Mouse (Mus musculus): ENCODE data around the gene Pecr.
"Not testable (repeated sequence)": the region's sequence is repeated elsewhere in the genome, so short reads cannot be mapped to it uniquely, and the experiment has no call there.

Pecr gene

GRCm38 (mm10) chr1:72237007-72237775, 46.9 kb downstream of the Pecr start:
- DNase-seq (ENCODE audit: low read depth, low spot score), result peak; percentile 79

DNA sequence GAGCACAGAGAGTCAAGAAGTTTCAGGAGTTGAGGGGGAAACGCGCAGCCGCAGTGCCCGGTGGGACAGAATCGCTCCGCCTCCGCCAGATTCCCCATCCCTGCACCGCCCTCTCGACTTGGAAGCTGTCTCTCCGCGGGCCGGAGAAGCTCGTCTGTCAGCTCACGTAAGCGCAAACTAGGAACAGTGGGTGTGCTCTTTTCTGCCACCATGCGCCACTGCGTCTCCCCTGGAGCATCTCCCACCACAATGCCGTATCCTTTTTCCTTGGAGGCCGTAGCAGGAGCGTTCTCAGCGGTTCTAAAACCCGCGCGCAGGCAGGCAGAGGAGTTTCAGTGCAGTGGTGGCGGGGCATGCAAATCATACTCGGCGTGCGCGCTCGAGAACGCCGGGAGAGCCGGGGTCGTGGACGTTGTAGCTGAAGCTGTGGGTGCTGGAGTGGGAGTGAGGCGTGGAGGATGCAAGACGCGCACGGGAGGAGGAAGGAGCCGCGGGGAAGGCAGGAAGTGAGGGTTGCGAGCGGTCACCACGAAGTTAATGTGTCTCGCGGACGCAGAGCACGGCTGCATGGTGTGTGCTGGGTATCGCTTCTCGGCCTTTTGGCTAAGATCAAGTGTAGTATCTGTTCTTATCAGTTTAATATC, 47.6 kb downstream of the Pecr start:
- peak; percentile 77 for DNase-seq (ENCODE audit: low read depth, low spot score)

GRCm38 (mm10) chr1:72232592-72232991, 51.5 kb downstream of the Pecr start:
- not testable (repeated sequence) for DNase-seq (ENCODE audit: low read depth, low spot score)

DNA sequence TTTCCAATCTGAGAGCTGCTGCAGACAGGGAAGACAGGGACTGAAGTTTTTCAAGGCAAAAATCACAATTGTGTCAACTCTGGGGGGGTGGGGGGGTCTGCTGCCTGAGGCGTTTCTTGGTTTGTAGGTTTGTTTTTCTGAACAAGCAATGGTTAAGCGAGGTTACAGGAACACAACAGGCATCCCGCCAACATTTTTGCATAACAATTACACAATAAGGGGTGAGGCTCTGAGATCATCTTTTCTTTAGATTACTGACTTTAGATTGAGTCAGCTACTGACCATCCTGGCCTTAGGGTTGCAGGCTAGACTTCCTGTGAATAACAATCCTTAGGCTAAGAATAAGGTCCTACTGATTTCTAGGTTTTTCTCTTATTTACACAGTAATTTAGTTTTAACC, 55.1 kb downstream of the Pecr start:
- peak; percentile 80 for DNase-seq (ENCODE audit: low read depth, low spot score)

DNA sequence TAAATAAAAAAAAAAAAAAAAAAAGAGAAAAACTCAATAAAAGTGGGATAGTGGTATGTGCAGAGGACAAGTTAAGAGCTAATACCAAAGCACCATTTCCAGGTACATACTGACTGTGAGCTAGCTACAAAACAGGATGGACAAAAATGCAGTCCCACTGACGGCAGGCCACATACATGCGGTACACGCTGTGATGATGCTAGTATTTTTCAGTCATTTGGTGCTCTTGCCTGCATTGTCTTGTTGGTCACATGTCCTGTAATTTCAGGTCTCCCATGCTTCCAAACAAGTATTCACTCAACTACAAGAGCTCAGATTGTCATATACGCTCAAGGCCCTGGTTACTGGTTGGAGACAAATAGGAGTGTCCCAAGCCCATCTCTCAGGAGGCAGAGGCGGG, 56.6 kb downstream of the Pecr start:
- peak; percentile 62 for DNase-seq (ENCODE audit: low read depth, low spot score)

DNA sequence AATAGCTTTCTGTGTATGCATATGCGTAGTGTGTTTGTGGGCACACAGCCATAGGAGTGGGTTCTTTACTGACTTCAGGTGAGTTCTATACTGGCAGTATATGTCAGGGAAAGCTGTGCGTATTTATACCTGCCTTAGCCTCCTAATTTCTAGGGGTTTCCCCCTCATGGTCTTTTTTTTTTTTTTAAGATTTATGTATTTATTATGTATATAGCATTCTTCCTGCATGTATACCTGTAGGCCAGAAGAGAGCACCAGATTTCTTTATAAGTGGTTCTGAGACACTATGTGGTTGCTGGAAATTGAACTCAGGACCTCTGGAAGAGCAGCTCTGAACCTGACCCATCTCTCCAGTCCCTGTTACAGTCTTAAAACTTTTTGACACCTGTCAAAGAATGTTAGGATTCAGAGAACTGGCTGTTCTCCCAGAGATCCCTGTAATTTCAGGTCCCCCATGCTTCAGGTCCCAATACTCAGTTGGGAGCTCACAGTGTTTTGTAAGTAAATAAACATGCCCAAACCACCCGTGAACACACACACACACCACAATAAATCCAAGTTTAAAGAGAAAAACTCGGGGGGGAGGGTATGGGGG, 57.1 kb downstream of the Pecr start:
- DNase-seq (ENCODE audit: low read depth, low spot score), result peak; percentile 84

GRCm38 (mm10) chr1:72226172-72226886, 57.8 kb downstream of the Pecr start:
- peak; percentile 98 for DNase-seq (ENCODE audit: low read depth, low spot score)

- peak; percentile 81 for DNase-seq (ENCODE audit: low read depth, low spot score)
These were observed 58.4 kb downstream of the Pecr start for GRCm38 (mm10) chr1:72225720-72226171.

DNA sequence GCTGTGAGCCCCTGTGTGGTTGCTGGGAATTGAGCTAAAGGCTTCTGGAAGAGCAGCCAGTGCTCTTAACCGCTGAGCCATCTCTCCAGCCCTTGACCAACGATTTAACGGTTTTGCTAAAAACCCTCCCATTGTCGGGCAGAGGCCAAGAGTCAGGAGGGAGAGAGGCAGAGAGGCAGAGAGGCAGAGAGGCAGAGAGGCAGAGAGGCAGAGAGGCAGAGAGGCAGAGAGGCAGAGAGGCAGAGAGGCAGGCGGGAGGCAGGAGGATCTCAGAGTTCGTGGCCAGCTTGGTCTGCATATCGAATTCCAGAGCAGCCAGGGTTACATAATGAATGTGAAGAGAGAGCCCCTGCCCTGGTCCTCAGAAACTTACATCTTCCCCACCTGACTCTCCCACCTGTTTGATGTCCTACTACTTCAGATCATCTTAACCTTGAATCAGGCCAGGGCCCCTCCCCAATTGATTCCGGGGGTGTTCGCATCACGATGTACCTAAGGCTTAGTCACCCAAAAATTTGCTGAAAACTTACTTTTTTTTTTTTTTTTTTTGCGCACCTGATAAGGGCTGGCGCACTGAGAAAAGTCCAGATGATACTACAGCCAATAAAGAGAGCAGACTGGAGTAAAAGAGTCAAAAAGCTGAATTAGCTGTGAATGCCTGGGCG, 58.9 kb downstream of the Pecr start:
- DNase-seq (ENCODE audit: low read depth, low spot score), result no peak

DNA sequence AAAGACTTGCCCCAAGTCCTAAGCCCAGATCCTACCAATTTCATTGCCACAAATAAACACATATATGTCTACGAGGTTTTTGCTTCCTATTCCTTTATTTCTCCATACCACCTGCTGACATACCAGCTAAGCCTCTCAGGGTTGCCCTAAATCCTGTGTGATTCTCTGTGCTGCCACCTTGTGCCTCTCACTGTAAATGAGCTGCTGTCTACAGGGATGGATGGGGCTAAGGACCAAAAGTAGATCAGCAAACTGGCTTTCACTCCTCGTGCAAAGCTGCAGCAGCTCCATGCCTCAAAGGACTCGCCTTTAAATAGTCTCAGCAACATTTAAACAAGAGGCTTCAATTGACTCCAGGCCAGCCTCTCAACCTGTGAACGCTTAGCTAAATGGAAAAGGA, 64.1 kb downstream of the Pecr start:
- peak; percentile 67 for DNase-seq (ENCODE audit: low read depth, low spot score)

DNA sequence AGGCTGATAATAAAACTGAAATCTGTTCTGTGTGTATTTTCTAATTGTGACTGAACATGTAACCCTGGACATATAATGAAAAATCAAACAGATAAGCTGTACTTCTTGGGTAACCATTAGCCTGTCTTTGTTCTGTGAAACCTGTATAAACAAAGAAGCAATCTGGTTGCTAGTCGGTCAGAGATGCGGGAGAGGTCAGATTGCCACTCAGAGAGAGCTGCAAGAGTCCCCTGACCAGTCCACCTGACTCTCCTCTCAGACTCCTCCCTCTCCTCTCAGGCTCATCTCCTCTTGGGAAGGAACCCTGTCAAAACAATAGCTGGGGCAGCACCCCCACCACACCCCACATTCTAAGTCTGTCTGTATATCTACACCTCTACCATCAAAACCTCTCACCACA, 65.0 kb downstream of the Pecr start:
- DNase-seq (ENCODE audit: low read depth, low spot score), result no peak

DNA sequence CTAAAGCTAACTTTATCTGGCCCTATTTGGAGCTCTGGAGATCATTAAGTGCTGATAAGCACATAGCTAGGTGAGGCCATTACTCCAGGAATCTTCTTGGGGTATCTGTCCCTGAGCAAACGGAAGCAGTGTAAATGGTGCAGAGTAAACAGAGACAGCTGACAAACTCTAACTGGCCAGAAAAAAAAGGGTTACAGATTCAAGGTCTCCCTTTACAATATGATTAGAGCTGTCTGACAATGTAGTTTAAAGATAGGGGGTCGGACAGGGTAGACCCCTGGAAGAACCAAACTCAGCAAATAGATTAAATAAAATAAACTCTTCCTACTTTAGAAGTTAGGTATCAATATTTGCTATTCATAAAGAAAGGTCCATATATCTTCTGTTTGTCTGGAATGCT, 65.5 kb downstream of the Pecr start:
- no peak for DNase-seq (ENCODE audit: low read depth, low spot score)

- DNase-seq (ENCODE audit: low read depth, low spot score), result no peak
These were observed 67.4 kb downstream of the Pecr start for GRCm38 (mm10) chr1:72216761-72217160.

DNA sequence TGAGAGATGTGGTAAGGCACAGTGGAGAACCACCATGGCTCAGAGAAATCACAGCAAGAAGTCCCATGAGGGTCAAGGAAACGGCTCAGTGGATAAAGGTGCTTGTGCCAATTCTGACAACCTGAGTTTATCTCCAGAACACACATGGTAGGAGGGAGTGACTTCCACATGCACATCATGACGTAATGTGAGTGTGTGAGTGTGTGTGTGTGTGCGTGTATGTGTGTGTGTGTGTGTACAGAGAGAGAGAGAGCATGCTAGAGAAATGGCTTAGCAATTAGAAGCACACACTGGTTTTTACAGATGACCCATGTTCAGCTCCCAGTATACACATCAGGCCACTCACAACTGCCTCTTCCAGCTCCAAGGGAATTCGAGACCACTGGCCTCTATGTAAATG, 68.9 kb downstream of the Pecr start:
- no peak for DNase-seq (ENCODE audit: low read depth, low spot score)

- no peak for DNase-seq (ENCODE audit: low read depth, low spot score)
These were observed 69.6 kb downstream of the Pecr start for GRCm38 (mm10) chr1:72214470-72214961.

GRCm38 (mm10) chr1:72213954-72214353, 70.2 kb downstream of the Pecr start:
- no peak for DNase-seq (ENCODE audit: low read depth, low spot score)

DNA sequence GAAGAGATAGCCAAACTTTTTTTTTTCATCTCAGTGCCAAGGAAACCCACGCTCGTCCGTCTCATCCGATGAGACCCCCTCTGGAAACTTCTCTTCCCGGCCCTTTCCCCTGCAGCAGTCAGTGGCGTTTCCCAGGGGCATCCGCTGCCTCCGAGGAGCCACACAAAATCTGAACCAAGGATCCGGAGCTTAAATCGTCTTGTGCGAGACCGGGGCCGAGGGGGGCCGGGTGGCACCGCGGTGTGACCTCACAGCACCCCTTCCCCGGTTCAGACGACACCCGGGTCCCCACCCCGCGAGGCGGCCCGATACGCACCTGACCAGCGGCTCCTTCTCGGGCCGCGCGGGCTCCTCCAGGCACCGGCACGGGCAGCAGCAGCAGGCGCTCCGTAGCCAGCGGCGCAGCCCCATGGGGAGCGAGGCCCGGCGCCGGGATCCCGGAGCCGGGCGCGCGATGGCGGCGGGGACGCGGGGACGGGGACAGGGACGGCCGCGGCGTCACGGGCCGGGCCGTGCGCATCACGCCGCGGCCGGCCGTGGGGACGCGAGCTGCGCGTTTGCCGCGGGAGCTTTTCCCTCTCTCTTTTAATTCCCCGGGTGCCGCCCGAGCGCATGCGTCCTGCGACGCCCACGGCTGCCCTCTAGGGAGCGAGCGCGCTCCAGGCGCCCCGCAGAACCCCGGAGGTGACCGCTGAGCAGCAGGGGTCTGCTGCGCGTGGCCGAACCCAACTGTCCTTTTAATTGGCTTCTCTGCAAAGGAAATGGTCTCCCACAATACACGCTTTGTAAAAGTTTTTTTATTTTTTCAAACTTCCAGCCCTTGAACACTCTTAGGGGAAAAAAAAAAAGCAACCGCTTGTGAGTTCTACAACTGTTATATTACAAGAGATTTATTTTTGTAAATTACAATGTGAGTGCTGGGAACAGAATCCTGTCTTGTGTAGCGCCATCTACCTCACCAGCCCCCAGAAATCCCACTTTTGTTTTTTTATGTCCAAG, 72.1 kb downstream of the Pecr start, which contains the start of gene Mreg:
Gene Mreg, minus strand, starts transcription at position 607 of the 999 bp plus-strand sequence.
- DNase-seq (ENCODE audit: low read depth, low spot score), result peak; percentile 46

DNA sequence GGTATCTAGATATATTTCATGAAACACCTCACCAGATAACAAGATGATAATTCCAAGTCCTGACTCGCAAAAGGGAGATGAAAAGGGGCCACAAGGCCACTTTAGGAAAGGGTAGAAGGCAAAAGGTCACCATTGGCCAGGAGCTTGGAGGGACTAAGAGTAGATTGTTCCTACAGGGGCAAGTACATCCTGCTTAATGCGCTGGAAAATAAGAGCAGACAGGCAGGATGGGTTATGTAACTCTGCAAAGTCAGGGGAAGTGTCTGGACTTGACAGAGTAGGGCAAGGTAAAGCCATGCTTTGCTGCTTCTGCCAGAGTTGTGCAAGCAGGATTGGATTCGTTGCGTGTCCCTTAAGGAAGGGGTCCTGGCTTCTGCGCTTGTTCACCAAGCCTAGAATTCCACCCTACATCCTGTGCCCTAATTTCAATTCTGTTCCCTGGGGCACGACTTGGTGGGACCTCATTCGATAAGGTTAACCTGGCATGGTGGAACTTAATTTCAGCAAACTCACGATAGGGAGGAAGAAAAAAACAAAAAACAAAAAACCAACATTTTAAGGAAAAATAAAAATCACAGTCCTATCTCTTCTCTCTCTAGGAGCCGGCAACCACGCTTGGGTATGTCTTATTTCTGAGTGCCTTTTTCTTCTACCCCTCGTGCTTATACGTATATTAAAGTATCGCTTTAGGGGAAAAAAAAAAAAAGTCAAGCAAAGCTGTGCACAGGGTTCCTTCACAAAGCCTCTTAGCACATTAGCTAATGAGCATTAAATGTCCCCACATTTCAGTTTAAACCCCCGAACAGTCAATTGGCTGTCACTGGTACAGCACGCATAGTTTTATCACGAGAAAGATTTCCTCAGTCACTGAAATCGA, 73.1 kb downstream of the Pecr start:
- DNase-seq (ENCODE audit: low read depth, low spot score), result no peak
